Mouse (Mus musculus) neural tube, embryonic 15.5 days (tissue): ENCODE measurements around the gene Fadd. TPM values are rescaled to one million over a fixed set of nuclear protein-coding genes. Genes with fewer than 3 reads are reported as not detected.

Experiments
- ATAC-seq: fragments of 200-750 bp; cut with Nextera tagmentation; 2 replicates; pipeline ENCODE4 v1.8.0; 2017; ENCODE audit warnings: mild to moderate bottlenecking, moderate TSS enrichment, moderate library complexity; ENCODE audit not compliant: low FRiP score
- H3K27ac ChIP-seq: fragments of 300-500 bp; sonication (generic); replicated peaks from 2 replicates; pipeline ENCODE4 v1.5.1; 2015; ENCODE audit warnings: mild to moderate bottlenecking, inconsistent platforms
- H3K27me3 ChIP-seq: fragments of 300-500 bp; sonication (generic); replicated peaks from 2 replicates; pipeline ENCODE4 v1.6.1; 2015; ENCODE audit warnings: inconsistent platforms
- H3K36me3 ChIP-seq: fragments of 300-500 bp; sonication (generic); 2 replicates; pipeline ENCODE4 v1.6.1; 2015; ENCODE audit warnings: inconsistent platforms
- H3K4me1 ChIP-seq: fragments of 300-500 bp; sonication (generic); 2 replicates; pipeline ENCODE4 v1.6.1; 2015; ENCODE audit warnings: inconsistent platforms
- H3K4me2 ChIP-seq: fragments of 300-500 bp; sonication (generic); 2 replicates; pipeline ENCODE4 v1.6.1; 2015; ENCODE audit warnings: inconsistent platforms, mild to moderate bottlenecking, moderate library complexity
- H3K4me3 ChIP-seq: fragments of 300-500 bp; sonication (generic); replicated peaks from 2 replicates; pipeline ENCODE4 v1.5.1; 2015; ENCODE audit warnings: mild to moderate bottlenecking, inconsistent platforms
- H3K9ac ChIP-seq: fragments of 300-500 bp; sonication (generic); replicated peaks from 2 replicates; pipeline ENCODE4 v1.6.1; 2015; ENCODE audit warnings: mild to moderate bottlenecking, inconsistent platforms
- H3K9me3 ChIP-seq: fragments of 300-500 bp; sonication (generic); replicated peaks from 2 replicates; pipeline ENCODE4 v1.6.1; 2016; ENCODE audit warnings: inconsistent platforms
- WGBS: fragments of 180-500 bp; shearing (Covaris S2); methylation state at CpG from one replicate; pipeline ENCODE4 v1.1.7; 2015; ENCODE audit warnings: mixed read lengths; 5-methylcytosine and 5-hydroxymethylcytosine counted together
- polyA plus RNA-seq: library from polyadenylated mRNA; unstranded; fragments of >200 nt; fragmentation: Nextera tagmentation; extraction: Ambion mirVana; gene quantifications from 2 replicates; pipeline ENCODE4 v1.2.1, GENCODE M21; 2015

The Fadd gene
- polyA plus RNA-seq, 1 experiment from 2014 or later, result 4.9 TPM

DNA sequence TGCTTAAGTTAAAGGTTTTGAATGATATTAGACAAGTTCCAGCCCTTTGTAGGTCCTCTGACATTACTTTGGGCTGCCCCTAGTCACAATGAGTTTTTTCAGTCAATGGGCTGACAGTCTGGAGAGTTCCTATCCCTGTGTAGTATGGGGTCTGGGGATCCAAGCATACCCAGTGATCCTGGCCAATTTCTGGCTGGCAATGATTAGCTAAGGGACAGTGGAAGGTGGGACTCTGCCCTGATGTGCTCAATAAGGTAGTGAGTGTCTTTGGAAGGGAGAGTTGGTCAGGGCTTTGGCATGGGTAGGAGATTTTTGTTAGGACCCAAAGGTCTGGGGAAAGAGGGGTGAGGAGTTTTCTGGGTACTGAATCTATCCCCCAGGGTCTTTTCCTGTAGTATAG is 10.7 kb downstream of the Fadd start:
- no peaks in the 10 kb centered on the region for H3K9me3 ChIP-seq
- no peak overlapping the region for H3K9ac ChIP-seq
- no peak overlapping the region for H3K27ac ChIP-seq
- no peak overlapping the region for H3K4me2 ChIP-seq
- H3K4me1 ChIP-seq, result no peaks in the 10 kb centered on the region
- no peak overlapping the region for H3K4me3 ChIP-seq
- H3K27me3 ChIP-seq, result no peaks in the 10 kb centered on the region
- no peaks in the 10 kb centered on the region for H3K36me3 ChIP-seq
- ATAC-seq, result no peak

DNA sequence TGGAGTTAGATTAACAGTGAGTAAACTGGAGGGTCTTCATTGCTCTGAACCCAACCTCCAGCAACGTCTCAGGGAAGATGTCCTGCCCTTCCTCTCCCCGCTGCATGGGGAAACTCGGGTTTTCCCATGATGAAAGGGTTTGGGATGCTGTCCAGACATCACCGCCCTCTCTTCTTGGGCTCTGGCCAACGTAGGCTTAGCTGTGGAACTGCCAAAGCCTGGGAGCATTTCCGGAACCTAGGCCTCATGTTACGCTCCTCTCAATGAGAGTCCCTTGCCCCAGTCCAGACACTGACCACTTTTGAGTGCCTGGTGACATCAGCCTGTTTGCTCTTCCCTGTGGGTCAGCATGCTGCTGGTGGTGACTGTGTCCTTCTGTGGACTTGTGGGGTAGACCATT is 12.8 kb downstream of the Fadd start:
- ATAC-seq, result no peak
- H3K27me3 ChIP-seq, result no peaks in the 10 kb centered on the region
- H3K4me1 ChIP-seq, result no peaks in the 10 kb centered on the region
- no peak overlapping the region for H3K27ac ChIP-seq
- H3K9me3 ChIP-seq, result no peaks in the 10 kb centered on the region
- H3K9ac ChIP-seq, result no peak overlapping the region
- H3K4me3 ChIP-seq, result no peak overlapping the region
- 72% methylated on average over 7 of the region's 7 CpGs for WGBS
- no peak overlapping the region for H3K4me2 ChIP-seq
- H3K36me3 ChIP-seq, result no peaks in the 10 kb centered on the region

DNA sequence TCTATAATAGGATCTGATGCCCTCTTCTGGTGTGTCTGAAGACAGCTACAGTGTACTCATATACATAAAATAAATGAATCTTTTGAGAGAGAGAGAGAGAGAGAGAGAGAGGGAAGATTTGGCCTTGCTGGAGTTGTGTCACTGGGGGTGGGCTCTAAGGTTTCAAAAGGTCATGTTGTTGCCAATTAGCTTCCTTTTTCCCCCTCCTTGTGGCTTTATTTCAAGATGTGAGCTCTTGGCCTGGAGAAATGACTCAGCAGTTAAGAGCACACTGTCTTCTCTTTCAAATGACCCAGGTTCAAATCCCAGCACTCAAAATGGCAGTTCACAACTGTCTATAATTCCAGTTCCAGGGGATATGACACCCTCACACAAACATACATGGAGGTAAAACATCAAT is 14.2 kb downstream of the Fadd start:
- ATAC-seq, result no peak
- no peak overlapping the region for H3K4me2 ChIP-seq
- H3K4me3 ChIP-seq, result no peak overlapping the region
- no peak overlapping the region for H3K27ac ChIP-seq
- H3K36me3 ChIP-seq, result no peaks in the 10 kb centered on the region
- H3K9me3 ChIP-seq, result no peaks in the 10 kb centered on the region
- H3K27me3 ChIP-seq, result no peaks in the 10 kb centered on the region
- H3K4me1 ChIP-seq, result no peaks in the 10 kb centered on the region
- H3K9ac ChIP-seq, result no peak overlapping the region

DNA sequence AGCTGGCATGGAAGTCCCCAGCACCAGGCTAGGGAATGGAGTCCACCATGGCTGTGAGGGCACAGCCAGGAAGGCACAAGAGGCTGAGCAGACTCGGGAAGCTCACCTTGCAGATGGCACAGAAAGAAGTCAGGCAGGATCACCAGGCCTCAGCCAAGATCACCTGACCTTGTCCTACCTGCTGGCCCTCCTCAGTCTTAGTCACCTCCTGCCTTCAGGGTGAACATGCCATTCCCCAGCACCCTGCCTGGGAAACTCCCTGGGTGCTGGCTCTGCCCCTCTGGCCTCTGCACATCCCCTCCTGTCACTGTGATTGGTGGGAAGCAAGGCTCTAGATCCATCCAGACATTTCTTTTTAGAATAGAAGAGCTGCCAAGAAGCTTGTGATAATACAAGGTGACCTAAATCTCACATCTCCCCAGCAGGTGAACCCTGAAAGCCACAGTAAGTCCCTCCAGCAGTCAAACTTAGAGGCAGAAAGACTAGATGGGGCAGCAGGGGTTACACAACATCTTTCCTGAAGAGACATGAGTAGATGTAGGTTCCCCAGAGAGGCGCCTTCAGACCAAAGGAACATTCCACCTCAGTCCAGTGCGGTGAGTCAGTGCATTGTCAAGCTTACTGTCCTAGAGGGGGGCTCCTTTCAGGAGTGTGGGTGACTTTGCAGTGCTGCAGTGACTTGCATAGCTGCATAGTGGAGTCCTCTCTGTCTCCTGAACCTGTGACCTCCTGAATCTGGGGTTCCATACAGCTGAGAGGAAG is 15.2 kb downstream of the Fadd start:
- no peak overlapping the region for H3K9ac ChIP-seq
- WGBS, result 77% methylated on average over 3 of the region's 3 CpGs
- no peaks in the 10 kb centered on the region for H3K9me3 ChIP-seq

GRCm38 (mm10) chr7:144563456-144564155 is 18.7 kb downstream of the Fadd start:
- Histone ChIP-seq H3K27me3 (no peaks in the 10 kb centered on the region), H3K36me3 (no peaks in the 10 kb centered on the region), H3K9me3 (no peaks in the 10 kb centered on the region), H3K27ac (no peak overlapping the region), H3K4me2 (no peak overlapping the region), H3K4me3 (no peak overlapping the region), H3K4me1 (no peaks in the 10 kb centered on the region), H3K9ac (no peak overlapping the region)
- ATAC-seq, result no peak
- 71% methylated on average over 9 of the region's 9 CpGs for WGBS

More for the DNA sequence above, 15.2 kb downstream of the Fadd start:
- H3K4me3 ChIP-seq, result no peak overlapping the region
- no peaks in the 10 kb centered on the region for H3K27me3 ChIP-seq
- no peak overlapping the region for H3K4me2 ChIP-seq
- no peak overlapping the region for H3K27ac ChIP-seq
- ATAC-seq, result no peak
- H3K4me1 ChIP-seq, result no peaks in the 10 kb centered on the region
- H3K36me3 ChIP-seq, result no peaks in the 10 kb centered on the region

- no peaks in the 10 kb centered on the region for H3K36me3 ChIP-seq
- no peak for ATAC-seq
- H3K4me2 ChIP-seq, result no peak overlapping the region
- WGBS, result 10% methylated on average over 3 of the region's 3 CpGs
- no peak overlapping the region for H3K4me3 ChIP-seq
- H3K4me1 ChIP-seq, result no peaks in the 10 kb centered on the region
- H3K9me3 ChIP-seq, result no peaks in the 10 kb centered on the region
- H3K27me3 ChIP-seq, result no peaks in the 10 kb centered on the region
- H3K27ac ChIP-seq, result no peak overlapping the region
- no peak overlapping the region for H3K9ac ChIP-seq
Observed at GRCm38 (mm10) chr7:144562016-144562415, 20.2 kb downstream of the Fadd start.

- H3K4me3 ChIP-seq, result no peak overlapping the region
- 88% methylated on average over 4 of the region's 4 CpGs for WGBS
Observed at GRCm38 (mm10) chr7:144560594-144560993, 21.7 kb downstream of the Fadd start.

GRCm38 (mm10) chr7:144558552-144558951 is 23.7 kb downstream of the Fadd start:
- WGBS, result 52% methylated on average over 6 of the region's 6 CpGs
- no peak overlapping the region for H3K4me2 ChIP-seq
- no peak overlapping the region for H3K4me3 ChIP-seq
- ATAC-seq, result no peak
- H3K9me3 ChIP-seq, result no peaks in the 10 kb centered on the region
- no peaks in the 10 kb centered on the region for H3K36me3 ChIP-seq
- no peak overlapping the region for H3K27ac ChIP-seq
- no peak overlapping the region for H3K9ac ChIP-seq
- peaks cover 5% of the 10 kb centered on the region for H3K4me1 ChIP-seq
- H3K27me3 ChIP-seq, result 0 out of 2 replicates have a peak, but pooled peaks cover 7% of the 10 kb centered on the region

More at GRCm38 (mm10) chr7:144560594-144560993, 21.7 kb downstream of the Fadd start:
- no peaks in the 10 kb centered on the region for H3K36me3 ChIP-seq
- no peak overlapping the region for H3K27ac ChIP-seq
- H3K4me2 ChIP-seq, result no peak overlapping the region
- no peak overlapping the region for H3K9ac ChIP-seq
- 0 out of 2 replicates have a peak, but pooled peaks cover 2% of the 10 kb centered on the region for H3K27me3 ChIP-seq
- no peaks in the 10 kb centered on the region for H3K9me3 ChIP-seq
- H3K4me1 ChIP-seq, result no peaks in the 10 kb centered on the region
- ATAC-seq, result no peak

- Histone ChIP-seq H3K36me3 (peaks cover 19% of the 10 kb centered on the region), H3K27ac (peak overlapping the region; percentile 85), H3K4me3 (peak overlapping the region; percentile 95), H3K4me1 (peaks cover 35% of the 10 kb centered on the region), H3K9me3 (no peaks in the 10 kb centered on the region), H3K4me2 (peak overlapping the region; percentile 78), H3K27me3 (0 out of 2 replicates have a peak, but pooled peaks cover 7% of the 10 kb centered on the region), H3K9ac (peak overlapping the region; percentile 74)
- 24% methylated on average over 8 of the region's 8 CpGs for WGBS
- peak; percentile 53; the same call in 1 of the 2 replicates for ATAC-seq
Observed at GRCm38 (mm10) chr7:144554123-144554472, 28.2 kb downstream of the Fadd start.

- H3K9ac ChIP-seq, result peak within 1 kb of the TSS; percentile 93
- H3K4me2 ChIP-seq, result peak within 1 kb of the TSS; percentile 78
- H3K4me3 ChIP-seq, result peak within 1 kb of the TSS; percentile 95
- H3K27ac ChIP-seq, result peak within 1 kb of the TSS; percentile 85
- peak; percentile 95 for ATAC-seq
- H3K4me1 ChIP-seq, result peaks cover 35% of the 10 kb centered on the region
- peaks cover 23% of the 10 kb centered on the region for H3K36me3 ChIP-seq
- no peaks in the 10 kb centered on the region for H3K9me3 ChIP-seq
- WGBS, result under 1% methylated on average over 90 of the region's 97 CpGs
- H3K27me3 ChIP-seq, result 0 out of 2 replicates have a peak, but pooled peaks cover 7% of the 10 kb centered on the region
Observed at GRCm38 (mm10) chr7:144553237-144554122, 28.8 kb downstream of the Fadd start, which contains the start of gene Ppfia1. Gene Ppfia1 (minus strand): TSS chr7:144553729.

DNA sequence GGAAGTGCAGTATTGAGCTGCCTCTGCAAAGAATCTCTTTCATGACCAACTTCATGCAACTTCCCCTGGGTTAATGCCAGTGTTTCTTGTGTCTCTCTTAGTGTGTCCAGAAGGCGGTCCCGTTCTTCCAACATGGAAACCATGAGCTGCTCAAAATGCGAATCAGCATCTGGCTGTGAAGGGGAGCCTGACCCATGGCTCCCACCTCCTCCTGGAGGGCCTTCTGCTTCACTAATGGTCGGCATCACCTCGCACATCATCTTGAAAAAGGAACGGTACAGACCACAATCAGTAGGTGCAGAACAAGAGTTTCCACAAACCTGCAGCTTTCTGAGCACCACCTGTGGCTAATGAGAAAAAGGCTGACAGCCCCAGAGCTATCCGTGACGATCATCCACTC is 30.0 kb downstream of the Fadd start:
- Histone ChIP-seq H3K27ac (no peak overlapping the region), H3K4me3 (peak overlapping the region; percentile 95), H3K27me3 (0 out of 2 replicates have a peak, but pooled peaks cover 7% of the 10 kb centered on the region), H3K36me3 (peaks cover 23% of the 10 kb centered on the region), H3K4me1 (peaks cover 35% of the 10 kb centered on the region), H3K4me2 (peak overlapping the region; percentile 78), H3K9me3 (no peaks in the 10 kb centered on the region), H3K9ac (peak overlapping the region; percentile 93)
- 92% methylated on average over 8 of the region's 8 CpGs for WGBS
- no peak for ATAC-seq
